Mouse (Mus musculus) lung, embryonic 16.5 days (tissue): ENCODE data around the gene 2310057N15Rik. TPM values are rescaled to one million over a fixed set of nuclear protein-coding genes. Genes with fewer than 3 reads are reported as not detected.

Experiments used
- ATAC-seq: fragments of 200-750 bp; cut with Nextera tagmentation; 2 replicates; pipeline ENCODE4 v1.8.0; 2017; ENCODE audit warnings: low read depth, mild to moderate bottlenecking, moderate library complexity
- H3K27ac ChIP-seq: fragments of 300-500 bp; sonication (generic); 2 replicates; pipeline ENCODE4 v1.5.1; 2014; ENCODE audit warnings: mild to moderate bottlenecking, control low read depth, low read length
- H3K27me3 ChIP-seq: fragments of 300-500 bp; sonication (generic); 2 replicates; pipeline ENCODE4 v1.6.1; 2014; ENCODE audit warnings: low read depth, low read length, mixed read lengths; ENCODE audit not compliant: control insufficient read depth, insufficient read depth
- H3K36me3 ChIP-seq: fragments of 300-500 bp; sonication (generic); 2 replicates; pipeline ENCODE4 v1.6.1; 2014; ENCODE audit warnings: low read length; ENCODE audit not compliant: control insufficient read depth, insufficient read depth
- H3K4me1 ChIP-seq: fragments of 300-500 bp; sonication (generic); replicated peaks from 2 replicates; pipeline ENCODE4 v1.6.1; 2014; ENCODE audit warnings: low read length, mixed read lengths; ENCODE audit not compliant: control insufficient read depth, insufficient read depth
- H3K4me2 ChIP-seq: fragments of 300-500 bp; sonication (generic); 2 replicates; pipeline ENCODE4 v1.6.1; 2014; ENCODE audit warnings: low read depth, low read length, control low read depth
- H3K4me3 ChIP-seq: fragments of 300-500 bp; sonication (generic); 2 replicates; pipeline ENCODE4 v1.5.1; 2014; ENCODE audit warnings: mild to moderate bottlenecking, low read length, control low read depth
- H3K9ac ChIP-seq: fragments of 300-500 bp; sonication (generic); 2 replicates; pipeline ENCODE4 v1.6.1; 2014; ENCODE audit warnings: low read length, control low read depth
- H3K9me3 ChIP-seq: fragments of 300-500 bp; sonication (generic); 2 replicates; pipeline ENCODE4 v1.6.1; 2016; ENCODE audit warnings: low read length; ENCODE audit not compliant: control insufficient read depth
- WGBS: fragments of 180-500 bp; shearing (Covaris S2); extraction: QIAGEN DNeasy Blood & Tissue Kit; methylation state at CpG from one replicate; pipeline ENCODE4 v1.1.7; 2014; 5-methylcytosine and 5-hydroxymethylcytosine counted together
- polyA plus RNA-seq: library from polyadenylated mRNA; unstranded; fragments of >200 nt; fragmentation: Nextera tagmentation; extraction: Ambion mirVana; gene quantifications from 2 replicates; pipeline ENCODE4 v1.2.1, GENCODE M21; 2015

2310057N15Rik gene
- polyA plus RNA-seq, 1 experiment from 2014 or later, result not detected

GRCm38 (mm10) chr16:88744750-88745340 is 29.2 kb downstream of the 2310057N15Rik start:
- Histone ChIP-seq H3K4me1 (no peaks in the 10 kb centered on the region), H3K4me2 (no peak overlapping the region), H3K27ac (no peak overlapping the region), H3K36me3 (no peaks in the 10 kb centered on the region), H3K9ac (no peak overlapping the region), H3K9me3 (no peaks in the 10 kb centered on the region), H3K27me3 (no peaks in the 10 kb centered on the region), H3K4me3 (no peak overlapping the region)
- ATAC-seq, result no peak
- 58% methylated on average over 4 of the region's 4 CpGs for WGBS

- H3K9me3 ChIP-seq, result no peaks in the 10 kb centered on the region
- no peaks in the 10 kb centered on the region for H3K4me1 ChIP-seq
- H3K9ac ChIP-seq, result no peak overlapping the region
- H3K4me2 ChIP-seq, result no peak overlapping the region
- 53% methylated on average over 2 of the region's 2 CpGs for WGBS
- H3K36me3 ChIP-seq, result no peaks in the 10 kb centered on the region
- no peaks in the 10 kb centered on the region for H3K27me3 ChIP-seq
- no peak overlapping the region for H3K27ac ChIP-seq
- no peak overlapping the region for H3K4me3 ChIP-seq
- no peak for ATAC-seq
Observed at GRCm38 (mm10) chr16:88735391-88735790, 38.6 kb downstream of the 2310057N15Rik start.

- Histone ChIP-seq H3K36me3 (no peaks in the 10 kb centered on the region), H3K4me1 (no peaks in the 10 kb centered on the region), H3K4me2 (no peak within 1 kb of the TSS), H3K27me3 (no peaks in the 10 kb centered on the region), H3K27ac (no peak within 1 kb of the TSS), H3K9me3 (no peaks in the 10 kb centered on the region), H3K4me3 (no peak within 1 kb of the TSS), H3K9ac (no peak within 1 kb of the TSS)
- ATAC-seq, result no peak
- 75% methylated on average over 4 of the region's 4 CpGs for WGBS
Observed at GRCm38 (mm10) chr16:88728812-88729275, 45.2 kb downstream of the 2310057N15Rik start, which contains the start of gene Krtap13-1. Gene Krtap13-1, plus strand, starts transcription at chr16:88728862.

Other genes starting within 250 kb of the 2310057N15Rik start
- 3.3 and 4.0 TPM in 2 replicates for gene Cldn8, start 211.0 kb downstream of the 2310057N15Rik start, polyA plus RNA-seq
- gene Krtap24-1, start 161.9 kb downstream of the 2310057N15Rik start, polyA plus RNA-seq, result not detected in 2 replicates
- not detected in 2 replicates for gene 2310079G19Rik, start 146.5 kb downstream of the 2310057N15Rik start, polyA plus RNA-seq
- gene Krtap26-1, start 126.4 kb downstream of the 2310057N15Rik start, polyA plus RNA-seq, result not detected in 2 replicates
- gene Krtap27-1, start 102.5 kb downstream of the 2310057N15Rik start, polyA plus RNA-seq, result not detected in 2 replicates
- gene 2310061N02Rik, start 66.2 kb downstream of the 2310057N15Rik start, polyA plus RNA-seq, result not detected in 2 replicates
- gene Krtap13-1, start 45.3 kb downstream of the 2310057N15Rik start, polyA plus RNA-seq, result not detected in 2 replicates
- gene Krtap13, start 22.6 kb downstream of the 2310057N15Rik start, polyA plus RNA-seq, result 1.9 TPM in 1 of 2 replicates, not detected in the other
- gene 2310034C09Rik, start 15.4 kb downstream of the 2310057N15Rik start, polyA plus RNA-seq, result 1.7 TPM in 1 of 2 replicates, not detected in the other
- gene Gm5965, start 3.7 kb upstream of the 2310057N15Rik start, polyA plus RNA-seq, result not detected in 2 replicates
- 0.94 TPM in 1 of 2 replicates, not detected in the other for gene Gm20741, start 38.0 kb upstream of the 2310057N15Rik start, polyA plus RNA-seq
- gene Krtap15, start 46.0 kb upstream of the 2310057N15Rik start, polyA plus RNA-seq, result not detected in 2 replicates
- not detected in 2 replicates for gene Krtap14, start 51.9 kb upstream of the 2310057N15Rik start, polyA plus RNA-seq
- not detected in 2 replicates for gene Krtap19-1, start 95.2 kb upstream of the 2310057N15Rik start, polyA plus RNA-seq
- gene Krtap19-2, start 100.1 kb upstream of the 2310057N15Rik start, polyA plus RNA-seq, result not detected in 2 replicates
- not detected in 2 replicates for gene Krtap19-3, start 103.8 kb upstream of the 2310057N15Rik start, polyA plus RNA-seq
- not detected in 2 replicates for gene Krtap19-4, start 110.9 kb upstream of the 2310057N15Rik start, polyA plus RNA-seq
- not detected in 2 replicates for gene Krtap19-5, start 122.3 kb upstream of the 2310057N15Rik start, polyA plus RNA-seq
- not detected in 2 replicates for gene Krtap19-9b, start 158.1 kb upstream of the 2310057N15Rik start, polyA plus RNA-seq
- gene Krtap16-3, start 188.7 kb upstream of the 2310057N15Rik start, polyA plus RNA-seq, result not detected in 2 replicates
- not detected in 2 replicates for gene Krtap22-2, start 236.6 kb upstream of the 2310057N15Rik start, polyA plus RNA-seq
- not detected in 2 replicates for gene Gm10229, start 241.1 kb upstream of the 2310057N15Rik start, polyA plus RNA-seq